Mouse (Mus musculus): ENCODE measurements around the gene Gm13696. TPM values are rescaled to one million over a fixed set of nuclear protein-coding genes. Genes with fewer than 3 reads are reported as not detected.
"Not testable (repeated sequence)": the region's sequence is repeated elsewhere in the genome, so short reads cannot be mapped to it uniquely, and the experiment has no call there.

Gene Gm13696
- polyA plus RNA-seq, 1 experiment = not detected

DNA sequence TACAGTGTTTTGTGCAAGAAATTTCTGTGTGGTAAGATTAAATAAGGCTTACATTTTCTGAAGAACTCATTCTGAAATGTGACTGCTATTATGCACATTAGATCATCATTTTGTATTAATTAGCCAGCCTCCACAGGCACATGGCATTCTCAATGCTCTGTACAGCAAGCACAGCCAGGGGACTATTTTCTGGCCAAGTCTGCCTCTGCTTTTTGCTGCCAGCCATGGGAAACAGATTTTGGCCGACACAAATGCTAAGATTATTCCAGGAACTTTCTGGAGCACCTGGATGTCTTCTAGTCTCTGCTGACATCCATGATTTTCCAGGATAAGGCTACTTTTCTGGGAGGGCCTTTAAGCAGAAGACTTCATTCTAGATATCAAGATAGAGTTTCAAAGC is 36.0 kb downstream of the Gm13696 start:
- no peak overlapping the region for H3K27ac ChIP-seq (ENCODE audit: insufficient read depth, low read depth, low read length)
- H3K4me1 ChIP-seq (ENCODE audit: control insufficient read depth, insufficient read depth, low read length) = 0 out of 2 replicates have a peak, but pooled peaks cover 2% of the 10 kb centered on the region
- no peak overlapping the region for H3K4me3 ChIP-seq (ENCODE audit: insufficient read depth, low read length)
- TF ChIP-seq POLR2A (IDR thresholded peaks at IDR 0.05; ENCODE audit: borderline replicate concordance, low read depth, low read length) (no peak), CTCF (IDR thresholded peaks at IDR 0.05; ENCODE audit: low read depth, low read length) (no peak)

DNA sequence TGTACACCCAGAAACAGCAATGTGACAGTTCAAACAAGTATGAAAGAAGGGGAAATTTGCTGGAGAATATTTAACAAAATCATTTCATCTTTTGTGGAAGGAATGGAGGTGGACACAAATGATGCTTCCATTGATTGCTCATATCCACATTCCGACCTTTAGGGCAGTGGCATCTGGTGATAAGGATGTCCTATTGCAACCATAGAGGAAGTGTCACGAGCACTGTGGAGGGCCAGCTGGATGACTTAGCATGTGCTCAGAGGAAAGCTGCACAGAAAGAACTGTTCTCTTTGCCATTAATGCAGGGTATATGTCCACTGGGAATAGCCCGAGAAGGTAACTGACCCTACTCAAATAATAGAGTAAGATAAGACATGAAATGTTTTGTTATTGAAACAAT is 36.9 kb downstream of the Gm13696 start:
- Histone ChIP-seq H3K4me1 (ENCODE audit: control insufficient read depth, insufficient read depth, low read length) (0 out of 2 replicates have a peak, but pooled peaks cover 2% of the 10 kb centered on the region), H3K27ac (ENCODE audit: insufficient read depth, low read depth, low read length) (no peak overlapping the region), H3K4me3 (ENCODE audit: insufficient read depth, low read length) (no peak overlapping the region)
- TF ChIP-seq POLR2A (IDR thresholded peaks at IDR 0.05; ENCODE audit: borderline replicate concordance, low read depth, low read length) = no peak
- TF ChIP-seq CTCF (IDR thresholded peaks at IDR 0.05; ENCODE audit: low read depth, low read length) = no peak

DNA sequence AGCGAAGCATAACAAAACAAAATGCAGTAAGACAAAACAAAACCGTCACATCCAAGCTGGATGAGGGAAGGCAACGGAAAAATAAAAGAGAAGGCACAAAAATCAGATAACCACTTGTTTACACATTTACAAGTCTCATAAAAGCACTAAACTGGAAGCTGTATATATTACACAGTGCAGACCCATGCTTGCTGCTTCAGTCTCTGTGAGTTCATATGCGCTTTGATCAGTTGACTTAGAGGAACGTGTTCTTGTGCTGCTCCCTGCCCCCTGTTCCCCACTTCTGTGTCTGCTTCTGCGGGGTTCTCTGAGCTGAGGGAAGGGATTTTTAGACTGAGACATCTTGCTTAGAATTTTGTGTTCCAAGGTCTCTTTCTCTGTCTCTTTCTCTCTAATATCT is 41.6 kb downstream of the Gm13696 start:
- H3K27ac ChIP-seq (ENCODE audit: insufficient read depth, low read depth, low read length) = no peak overlapping the region
- H3K4me3 ChIP-seq (ENCODE audit: insufficient read depth, low read length) = no peak overlapping the region
- peaks cover 11% of the 10 kb centered on the region for H3K4me1 ChIP-seq (ENCODE audit: control insufficient read depth, insufficient read depth, low read length)
- no peak for TF ChIP-seq POLR2A (IDR thresholded peaks at IDR 0.05; ENCODE audit: borderline replicate concordance, low read depth, low read length)
- no peak for TF ChIP-seq CTCF (IDR thresholded peaks at IDR 0.05; ENCODE audit: low read depth, low read length)

DNA sequence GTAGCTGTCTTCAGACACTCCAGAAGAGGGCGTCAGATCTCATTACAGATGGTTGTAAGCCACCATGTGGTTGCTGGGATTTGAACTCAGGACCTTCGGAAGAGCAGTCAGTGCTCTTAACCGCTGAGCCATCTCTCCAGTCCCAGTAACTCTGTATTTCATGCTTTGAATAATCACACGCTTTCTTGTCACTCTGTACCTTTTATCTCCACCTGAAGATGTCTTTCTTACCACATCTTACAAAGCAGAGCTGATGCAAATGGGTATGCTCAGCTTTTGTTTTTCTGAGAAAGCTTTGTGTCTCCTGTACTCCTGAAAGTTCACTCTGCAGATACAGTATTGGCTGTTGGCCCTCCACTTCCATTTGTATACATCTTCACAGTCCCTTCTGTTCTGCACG is 43.4 kb downstream of the Gm13696 start:
- H3K4me1 ChIP-seq (ENCODE audit: control insufficient read depth, insufficient read depth, low read length) = peaks cover 12% of the 10 kb centered on the region
- not testable (repeated sequence) for H3K4me3 ChIP-seq (ENCODE audit: insufficient read depth, low read length); H3K27ac ChIP-seq (ENCODE audit: insufficient read depth, low read depth, low read length)

DNA sequence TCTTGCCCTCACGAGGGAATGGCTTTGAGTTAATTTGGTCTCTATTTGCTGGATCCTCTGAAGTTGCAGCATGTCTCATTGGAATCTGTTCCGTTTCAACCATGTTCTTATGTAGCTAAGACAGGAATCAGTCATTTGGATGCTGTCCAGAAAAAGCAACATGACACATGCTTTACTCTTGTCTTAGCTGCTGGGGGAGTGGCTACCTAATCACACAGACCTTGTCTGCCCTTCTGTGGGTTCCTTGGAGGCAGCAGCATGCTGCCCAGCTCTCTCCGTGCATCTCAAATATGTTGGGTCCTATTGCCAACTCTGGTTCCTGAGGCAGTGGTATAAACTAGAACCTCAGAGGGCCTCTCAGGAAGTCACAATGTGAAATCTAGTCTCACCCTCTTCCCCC is 45.4 kb downstream of the Gm13696 start:
- H3K4me3 ChIP-seq (ENCODE audit: insufficient read depth, low read length) = no peak overlapping the region
- peaks cover 23% of the 10 kb centered on the region for H3K4me1 ChIP-seq (ENCODE audit: control insufficient read depth, insufficient read depth, low read length)
- TF ChIP-seq CTCF (IDR thresholded peaks at IDR 0.05; ENCODE audit: low read depth, low read length) = no peak
- no peak for TF ChIP-seq POLR2A (IDR thresholded peaks at IDR 0.05; ENCODE audit: borderline replicate concordance, low read depth, low read length)
- no peak overlapping the region for H3K27ac ChIP-seq (ENCODE audit: insufficient read depth, low read depth, low read length)

DNA sequence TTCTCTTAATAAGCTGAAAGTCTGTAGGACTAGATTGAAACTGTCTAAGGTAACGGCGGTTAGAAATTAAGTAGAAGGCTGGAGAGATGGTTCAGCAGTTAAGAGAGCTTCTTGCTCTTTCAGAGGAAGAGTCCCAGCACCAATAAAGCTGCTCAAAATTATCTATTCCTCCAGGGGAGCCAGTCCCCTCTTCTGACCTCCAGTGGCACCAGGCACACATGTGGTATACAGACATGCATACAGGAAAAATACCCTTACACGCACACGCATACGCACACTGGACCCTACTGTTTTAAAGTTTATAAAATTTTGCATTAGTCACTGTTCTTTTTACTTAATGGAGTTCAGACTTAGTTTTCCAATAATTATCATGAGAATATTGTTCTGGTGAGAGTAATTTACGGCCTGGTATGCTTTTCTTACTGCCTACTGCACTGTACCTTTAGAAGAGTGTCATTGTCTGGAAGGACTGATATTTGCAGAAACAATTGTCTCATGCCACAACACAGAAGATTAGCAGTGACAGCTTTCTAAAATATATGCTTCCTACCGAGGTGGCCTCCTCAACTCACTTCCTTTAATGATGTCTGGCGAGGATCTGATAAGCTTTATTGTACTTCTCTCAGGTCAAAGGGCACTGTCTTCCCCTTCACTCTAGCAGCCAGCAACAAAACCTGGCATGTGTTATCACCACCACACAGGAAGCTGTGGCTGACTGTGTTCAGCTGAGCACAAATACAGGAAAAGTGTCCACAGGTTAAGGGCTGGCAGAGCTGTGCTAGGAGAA is 46.8 kb downstream of the Gm13696 start:
- Histone ChIP-seq H3K4me1 (ENCODE audit: control insufficient read depth, insufficient read depth, low read length) (peaks cover 23% of the 10 kb centered on the region), H3K4me3 (ENCODE audit: insufficient read depth, low read length) (no peak overlapping the region), H3K27ac (ENCODE audit: insufficient read depth, low read depth, low read length) (no peak overlapping the region)
- no peak for TF ChIP-seq CTCF (IDR thresholded peaks at IDR 0.05; ENCODE audit: low read depth, low read length)

DNA sequence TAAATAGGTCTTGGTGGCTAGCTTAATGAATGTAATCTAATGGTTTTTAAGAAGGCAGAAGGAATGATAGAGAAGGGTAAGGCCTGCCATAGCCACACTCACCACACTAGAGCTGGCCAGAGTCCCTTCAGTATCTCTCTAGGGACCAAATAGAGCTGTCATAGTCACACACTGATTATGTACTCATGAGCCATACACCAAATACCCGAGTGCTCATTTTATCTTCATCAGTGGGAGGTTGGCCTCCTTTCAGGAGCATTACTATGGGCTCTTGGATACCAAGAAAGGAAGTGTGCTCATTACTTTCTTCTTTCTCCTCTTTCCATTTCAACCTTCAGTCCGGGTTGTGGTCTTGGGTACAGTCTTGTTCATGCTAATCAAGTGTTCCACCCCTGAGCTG is 49.0 kb downstream of the Gm13696 start:
- no peak overlapping the region for H3K27ac ChIP-seq (ENCODE audit: insufficient read depth, low read depth, low read length)
- peaks cover 23% of the 10 kb centered on the region for H3K4me1 ChIP-seq (ENCODE audit: control insufficient read depth, insufficient read depth, low read length)
- no peak overlapping the region for H3K4me3 ChIP-seq (ENCODE audit: insufficient read depth, low read length)
- TF ChIP-seq CTCF (IDR thresholded peaks at IDR 0.05; ENCODE audit: low read depth, low read length) = no peak
- TF ChIP-seq POLR2A (IDR thresholded peaks at IDR 0.05; ENCODE audit: borderline replicate concordance, low read depth, low read length) = no peak

DNA sequence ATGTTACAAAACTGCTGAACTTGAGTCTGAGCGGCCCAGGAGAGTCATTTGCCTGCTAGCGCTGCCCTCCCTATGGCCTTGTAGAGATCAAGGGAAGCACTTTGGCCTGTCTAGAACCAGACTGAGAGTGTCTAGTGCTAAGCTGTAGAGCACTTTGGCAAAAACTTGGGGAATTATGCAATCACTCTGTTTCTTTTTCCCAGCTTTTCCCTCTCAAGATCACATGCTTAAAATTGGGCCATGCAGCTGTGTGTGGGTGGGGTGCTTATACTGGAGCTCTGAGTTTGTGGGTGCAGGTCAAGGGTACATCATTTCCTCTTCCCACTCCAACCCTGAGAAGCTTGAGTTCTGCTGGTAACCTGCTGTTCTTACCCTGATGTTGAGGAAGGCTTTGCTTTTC is 50.0 kb downstream of the Gm13696 start:
- H3K27ac ChIP-seq (ENCODE audit: insufficient read depth, low read depth, low read length) = no peak overlapping the region
- peaks cover 23% of the 10 kb centered on the region for H3K4me1 ChIP-seq (ENCODE audit: control insufficient read depth, insufficient read depth, low read length)
- TF ChIP-seq POLR2A (IDR thresholded peaks at IDR 0.05; ENCODE audit: borderline replicate concordance, low read depth, low read length) (no peak), CTCF (IDR thresholded peaks at IDR 0.05; ENCODE audit: low read depth, low read length) (no peak)
- no peak overlapping the region for H3K4me3 ChIP-seq (ENCODE audit: insufficient read depth, low read length)

DNA sequence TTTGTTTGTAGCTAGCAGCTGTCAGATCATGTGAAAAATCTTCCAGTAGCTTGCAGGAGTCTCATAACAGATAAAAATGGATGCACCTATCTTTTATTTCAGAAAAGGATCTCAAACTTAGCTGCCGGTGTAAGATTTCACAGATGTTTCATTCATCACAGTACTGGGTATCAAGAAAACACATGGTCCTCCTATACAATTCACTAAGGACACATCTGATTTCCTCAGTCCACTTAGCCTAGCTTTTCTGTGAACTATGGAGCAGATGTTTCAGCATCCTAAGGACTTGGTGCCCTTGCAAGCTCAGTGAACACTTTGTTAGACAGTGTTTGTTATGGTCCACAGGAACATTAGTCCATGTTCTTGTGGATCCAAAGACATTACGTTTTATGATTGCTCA is 50.4 kb downstream of the Gm13696 start:
- TF ChIP-seq CTCF (IDR thresholded peaks at IDR 0.05; ENCODE audit: low read depth, low read length) = no peak
- TF ChIP-seq POLR2A (IDR thresholded peaks at IDR 0.05; ENCODE audit: borderline replicate concordance, low read depth, low read length) = no peak
- Histone ChIP-seq H3K4me1 (ENCODE audit: control insufficient read depth, insufficient read depth, low read length) (peaks cover 18% of the 10 kb centered on the region), H3K27ac (ENCODE audit: insufficient read depth, low read depth, low read length) (no peak overlapping the region), H3K4me3 (ENCODE audit: insufficient read depth, low read length) (no peak overlapping the region)

Other genes starting within 250 kb of the Gm13696 start
- 93.4 and 93.5 TPM in 2 replicates for gene Itgav, start 248.7 kb upstream of the Gm13696 start, polyA plus RNA-seq (2012; ENCODE audit: insufficient read depth, insufficient read length, missing spikeins)
- gene Fam171b, start 160.5 kb upstream of the Gm13696 start, polyA plus RNA-seq (2012; ENCODE audit: insufficient read depth, insufficient read length, missing spikeins) = 0.09 and 0.15 TPM in 2 replicates
- gene Zswim2, start 31.9 kb upstream of the Gm13696 start, polyA plus RNA-seq (2012; ENCODE audit: insufficient read depth, insufficient read length, missing spikeins) = not detected in 2 replicates
- gene Gm13698, start 17.4 kb upstream of the Gm13696 start, polyA plus RNA-seq (2012; ENCODE audit: insufficient read depth, insufficient read length, missing spikeins) = not detected in 2 replicates
- not detected in 2 replicates for gene Gm13693, start 11.6 kb upstream of the Gm13696 start, polyA plus RNA-seq (2012; ENCODE audit: insufficient read depth, insufficient read length, missing spikeins)
- not detected in 2 replicates for gene Gm13695, start 5.8 kb upstream of the Gm13696 start, polyA plus RNA-seq (2012; ENCODE audit: insufficient read depth, insufficient read length, missing spikeins)
- gene Gm13694, start 5.8 kb downstream of the Gm13696 start, polyA plus RNA-seq (2012; ENCODE audit: insufficient read depth, insufficient read length, missing spikeins) = not detected in 2 replicates
- not detected in 2 replicates for gene Gm13697, start 11.6 kb downstream of the Gm13696 start, polyA plus RNA-seq (2012; ENCODE audit: insufficient read depth, insufficient read length, missing spikeins)
- gene Gm13691, start 17.4 kb downstream of the Gm13696 start, polyA plus RNA-seq (2012; ENCODE audit: insufficient read depth, insufficient read length, missing spikeins) = not detected in 2 replicates

Measured in bone marrow macrophage, adult 2 months (primary cell).